Mouse (Mus musculus) monocyte, adult 5-6 weeks (primary cell): ENCODE data around the gene 2310079G19Rik. TPM values are rescaled to one million over a fixed set of nuclear protein-coding genes. Genes with fewer than 3 reads are reported as not detected.

Source experiments
- ATAC-seq: fragments of 153-309, 156-312 bp; replicated peaks from 2 replicates; pipeline ENCODE4 v1.8.0; 2017; ENCODE audit warnings: mild to moderate bottlenecking; ENCODE audit not compliant: low TSS enrichment, insufficient number of reproducible peaks, severe bottlenecking, poor library complexity, low FRiP score
- total RNA-seq: library from RNA; stranded (forward); fragments of 200-1000, 200-491, 200-594 nt; gene quantifications from 3 replicates; pipeline ENCODE4 v1.2.3, GENCODE M21; 2017

Gene 2310079G19Rik
- total RNA-seq, result not detected in 3 replicates

DNA sequence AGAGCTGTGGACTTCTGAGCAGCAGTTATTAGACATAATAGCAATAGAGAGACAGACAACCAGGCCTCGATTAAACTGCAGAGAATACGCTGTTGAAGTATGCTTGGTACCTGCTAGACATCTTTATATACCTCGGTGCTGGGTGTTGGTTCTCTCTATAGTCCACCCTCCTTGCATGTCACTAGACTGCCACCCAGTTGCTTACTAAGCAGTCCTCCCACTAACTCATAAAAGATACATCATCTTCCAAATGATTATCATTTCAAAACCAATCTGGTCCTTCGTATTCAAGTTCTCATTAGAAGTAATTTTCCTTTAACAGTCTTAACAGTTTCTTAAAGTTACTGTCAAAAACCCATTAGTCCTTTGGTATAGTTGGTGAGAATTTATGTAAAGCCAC lies at the start of gene 2310079G19Rik:
Gene 2310079G19Rik, minus strand, starts transcription at position 101 of the 400 bp plus-strand sequence.
- ATAC-seq, result no peak

DNA sequence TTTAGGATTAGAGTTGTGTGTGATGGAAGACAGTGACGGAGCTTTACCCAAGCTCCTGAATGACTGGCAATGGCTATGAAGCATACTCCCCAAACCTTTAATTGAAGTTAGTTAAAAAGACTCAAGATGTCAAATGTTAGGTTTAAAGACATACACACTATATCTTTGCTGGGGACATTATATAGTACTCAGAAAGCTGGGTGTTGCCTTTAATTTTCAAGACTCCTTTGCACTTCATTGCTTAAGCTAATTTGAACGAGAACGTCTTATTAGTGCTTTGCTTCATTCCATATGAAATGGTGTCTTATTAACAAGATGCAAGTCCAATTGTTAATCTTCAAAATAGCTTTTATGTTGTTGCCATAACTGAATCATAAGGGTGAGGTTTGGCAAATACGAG lies 44.1 kb upstream of the 2310079G19Rik start, which contains the start of gene Krtap27-1:
Gene Krtap27-1, minus strand, starts transcription at position 101 of the 400 bp plus-strand sequence.
- no peak for ATAC-seq

- ATAC-seq, result no peak
Measured at GRCm38 (mm10) chr16:88657426-88657825, 30.0 kb upstream of the 2310079G19Rik start.

- no peak for ATAC-seq
Measured at GRCm38 (mm10) chr16:88651952-88652351, 24.5 kb upstream of the 2310079G19Rik start.

GRCm38 (mm10) chr16:88651082-88651481 lies 23.6 kb upstream of the 2310079G19Rik start:
- no peak for ATAC-seq

GRCm38 (mm10) chr16:88647358-88647846 lies 19.9 kb upstream of the 2310079G19Rik start, which contains the start of gene Krtap26-1:
Gene Krtap26-1, minus strand, starts transcription at chr16:88647796.
- ATAC-seq, result 0 out of 2 replicates have a peak, but pooled peaks have one; percentile 17

GRCm38 (mm10) chr16:88646366-88647111 lies 19.1 kb upstream of the 2310079G19Rik start:
- ATAC-seq, result no peak

- ATAC-seq, result no peak
Measured at GRCm38 (mm10) chr16:88640053-88640452, 12.6 kb upstream of the 2310079G19Rik start.

GRCm38 (mm10) chr16:88635142-88635541 lies 7.7 kb upstream of the 2310079G19Rik start:
- ATAC-seq, result no peak

GRCm38 (mm10) chr16:88631474-88631873 lies 4.0 kb upstream of the 2310079G19Rik start:
- ATAC-seq, result no peak

GRCm38 (mm10) chr16:88612712-88613111 lies 14.8 kb downstream of the 2310079G19Rik start:
- ATAC-seq, result no peak

DNA sequence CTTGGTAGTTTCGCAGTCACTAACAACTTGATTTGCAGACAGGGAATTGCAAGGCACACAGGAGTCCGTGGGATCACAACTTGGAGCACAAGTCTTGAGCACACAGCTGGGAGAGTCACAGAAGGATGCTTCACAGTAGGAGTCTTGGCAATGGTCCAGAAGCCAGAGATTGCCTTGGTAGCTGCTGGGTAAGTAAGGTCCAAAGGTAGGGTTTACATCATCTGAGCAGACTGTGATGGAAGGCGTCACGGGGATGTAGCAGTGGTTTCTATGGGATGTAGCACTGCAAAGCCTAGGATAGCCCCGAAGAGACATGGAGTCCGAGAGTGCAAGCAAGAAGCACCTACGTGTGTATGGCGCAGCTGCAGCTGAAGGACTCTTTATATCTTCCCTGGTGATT lies 15.5 kb downstream of the 2310079G19Rik start, which contains the start of gene Krtap24-1:
Gene Krtap24-1, minus strand, starts transcription at position 358 of the 400 bp plus-strand sequence.
- ATAC-seq, result no peak

DNA sequence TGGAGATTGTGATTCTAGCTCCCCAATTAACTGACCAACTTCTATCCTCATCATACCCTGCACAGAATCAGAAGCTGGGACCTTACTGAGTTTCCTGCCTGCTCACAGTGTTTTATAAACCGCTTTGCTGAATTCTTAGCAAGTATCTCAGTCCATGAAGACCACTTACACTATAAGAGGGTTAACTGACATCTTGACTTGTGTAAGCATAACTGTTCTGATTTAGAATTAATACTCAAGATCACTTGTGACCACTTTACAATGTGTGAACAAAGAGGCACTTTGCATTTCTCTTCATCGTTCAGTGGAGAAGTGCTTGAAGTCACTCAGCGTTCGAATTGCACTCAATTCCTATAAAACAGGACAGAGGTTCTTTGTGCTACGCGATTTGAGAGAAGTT lies 22.9 kb downstream of the 2310079G19Rik start:
- no peak for ATAC-seq

GRCm38 (mm10) chr16:88602464-88602863 lies 25.0 kb downstream of the 2310079G19Rik start:
- no peak for ATAC-seq

GRCm38 (mm10) chr16:88600303-88600702 lies 27.2 kb downstream of the 2310079G19Rik start:
- no peak for ATAC-seq

- ATAC-seq, result no peak
Measured at GRCm38 (mm10) chr16:88599504-88600237, 27.8 kb downstream of the 2310079G19Rik start.

DNA sequence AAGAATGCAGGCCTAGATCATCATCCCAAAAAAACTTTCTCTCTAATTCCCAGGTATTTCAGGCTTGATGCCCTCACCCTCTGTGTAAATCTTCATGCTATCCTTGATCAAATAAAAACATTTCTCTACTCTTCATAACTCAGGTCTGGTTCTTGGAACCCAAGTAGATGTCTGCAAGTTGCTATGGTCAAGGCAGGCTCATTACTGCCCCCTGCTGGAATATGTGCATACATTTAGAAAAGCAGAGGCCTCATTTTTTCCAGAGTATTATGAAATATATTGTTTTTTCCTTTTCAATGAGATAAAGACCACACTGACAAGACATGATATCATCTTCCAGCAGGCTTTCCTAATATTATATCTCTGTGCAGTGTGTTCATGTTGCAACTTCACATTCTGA lies 34.7 kb downstream of the 2310079G19Rik start:
- no peak for ATAC-seq

GRCm38 (mm10) chr16:88583338-88583737 lies 44.1 kb downstream of the 2310079G19Rik start:
- no peak for ATAC-seq
